Mouse (Mus musculus) CH12.LX (cell line): Measurements from ENCODE around the gene Ngef.

Source experiments
- E2F4 ChIP-seq: IDR thresholded peaks from 2 replicates; pipeline ENCODE4 v1.6.1; 2011; ENCODE audit warnings: low read depth, low read length, improper control_type of control experiment; ENCODE audit not compliant: insufficient replicate concordance
- POLR2AphosphoS2 ChIP-seq: IDR thresholded peaks from 2 replicates; pipeline ENCODE4 v1.6.1; 2011; ENCODE audit warnings: low read depth, low read length, improper control_type of control experiment
- TCF12 ChIP-seq: IDR thresholded peaks from 2 replicates; pipeline ENCODE4 v1.6.1; 2014; ENCODE audit warnings: low read depth, mild to moderate bottlenecking, inconsistent platforms, low read length, improper control_type of control experiment

- TF ChIP-seq TCF12, result no peak
- no peak for TF ChIP-seq POLR2AphosphoS2
- no peak for TF ChIP-seq E2F4
Measured at GRCm38 (mm10) chr1:87594671-87595070, 21.0 kb upstream of the Ngef start.
